Mouse (Mus musculus) bone marrow macrophage, adult 2 months (primary cell): Measurements from ENCODE around the gene Syncrip.

Source experiments
- CTCF ChIP-seq: IDR thresholded peaks from 2 replicates; pipeline ENCODE4 v1.5.1; 2012; ENCODE audit warnings: low read depth, mild to moderate bottlenecking, low read length, moderate library complexity
- POLR2A ChIP-seq: IDR thresholded peaks from 2 replicates; pipeline ENCODE4 v1.6.1; 2012; ENCODE audit warnings: mild to moderate bottlenecking, low read depth, low read length, borderline replicate concordance

DNA sequence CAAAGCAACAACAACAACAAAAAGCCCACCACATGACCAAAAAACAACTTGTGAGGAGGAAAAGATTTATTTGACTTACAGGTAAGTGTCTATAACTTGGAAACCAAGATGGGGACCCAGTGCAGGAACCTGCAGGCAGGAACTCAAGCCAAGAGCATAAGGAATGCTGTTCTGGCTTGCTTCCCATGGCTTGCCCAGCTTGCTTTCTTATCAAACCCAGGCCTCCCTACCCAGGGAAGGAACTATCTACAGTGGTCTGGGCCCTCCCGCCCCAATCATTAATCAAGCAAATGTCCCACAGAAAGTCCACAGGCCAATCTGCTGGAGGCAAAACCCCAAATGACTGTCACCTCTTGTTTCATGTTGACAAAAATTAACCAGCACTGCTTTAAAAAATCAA is 10.1 kb upstream of the Syncrip start:
- TF ChIP-seq CTCF (no peak), POLR2A (no peak)
